Mouse (Mus musculus) kidney, adult 9 months (tissue): ENCODE data around the gene Dkk3.
A peak's percentile ranks its signal among the peaks of the same experiment; 100 is the strongest.
"Not testable (repeated sequence)": the region's sequence is repeated elsewhere in the genome, so short reads cannot be mapped to it uniquely, and the experiment has no call there.

Source experiments
- DNase-seq: peaks from one replicate; pipeline ENCODE4 v3.0.0; 2022

Gene Dkk3

DNA sequence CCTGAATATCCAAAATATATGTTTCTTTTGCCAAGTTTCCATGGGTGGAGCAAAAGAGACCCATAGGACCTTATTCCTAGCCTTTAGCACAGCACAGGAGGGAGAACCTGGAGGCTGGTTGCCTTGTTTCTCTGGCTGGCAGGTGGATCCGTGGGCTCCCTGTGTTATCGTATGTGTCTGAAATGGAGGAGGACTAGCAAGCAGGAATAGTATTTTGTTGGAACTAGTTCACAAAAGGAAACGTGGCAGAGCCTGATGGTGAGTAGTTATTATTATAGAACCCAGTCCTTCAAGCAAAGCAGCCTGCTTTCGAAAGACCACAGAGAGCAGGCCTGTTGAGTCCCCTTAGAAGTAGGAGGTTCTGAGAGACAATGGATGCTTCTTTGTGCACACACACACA, 6.2 kb upstream of the Dkk3 start:
- DNase-seq, result not testable (repeated sequence)

DNA sequence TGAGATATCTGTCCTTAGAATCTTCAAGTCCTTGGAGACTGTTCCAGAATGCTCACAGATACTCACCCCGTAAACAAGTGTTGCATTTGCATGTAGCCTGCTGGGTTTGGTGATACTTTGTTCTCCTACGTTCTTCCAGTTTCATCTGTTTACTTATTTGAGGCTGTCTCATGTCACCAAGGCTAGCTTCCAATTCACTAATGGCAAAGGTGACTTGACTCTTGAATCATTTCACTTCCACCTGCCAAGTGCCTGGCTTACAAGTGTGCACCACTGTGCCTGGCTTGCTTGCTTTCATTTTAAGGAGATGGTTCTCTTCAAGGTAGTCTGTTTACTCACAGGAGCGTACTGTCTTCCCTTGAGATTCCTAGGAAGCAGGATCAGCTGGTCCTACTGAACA, 5.6 kb upstream of the Dkk3 start:
- DNase-seq, result no peak

DNA sequence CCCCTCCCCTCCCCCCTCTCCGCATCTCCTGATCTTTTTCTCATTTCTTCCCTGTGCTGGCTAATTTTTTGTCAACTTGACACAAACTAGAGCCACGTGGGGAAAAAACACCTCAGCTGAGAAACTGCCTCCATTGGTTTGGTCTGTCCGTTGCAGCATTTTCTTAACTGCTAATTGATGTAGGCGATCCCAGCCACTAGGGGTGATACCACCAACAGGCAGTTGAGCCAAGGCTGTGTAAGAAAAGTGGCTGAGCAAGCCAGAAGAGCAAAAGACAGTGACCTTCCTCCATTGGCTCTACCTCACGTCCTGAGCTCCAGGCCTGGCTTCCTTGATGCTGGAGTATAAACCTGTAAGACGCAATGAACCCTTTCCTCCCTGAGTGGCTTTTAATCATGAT, 978 bp upstream of the Dkk3 start:
- DNase-seq, result no peak

DNA sequence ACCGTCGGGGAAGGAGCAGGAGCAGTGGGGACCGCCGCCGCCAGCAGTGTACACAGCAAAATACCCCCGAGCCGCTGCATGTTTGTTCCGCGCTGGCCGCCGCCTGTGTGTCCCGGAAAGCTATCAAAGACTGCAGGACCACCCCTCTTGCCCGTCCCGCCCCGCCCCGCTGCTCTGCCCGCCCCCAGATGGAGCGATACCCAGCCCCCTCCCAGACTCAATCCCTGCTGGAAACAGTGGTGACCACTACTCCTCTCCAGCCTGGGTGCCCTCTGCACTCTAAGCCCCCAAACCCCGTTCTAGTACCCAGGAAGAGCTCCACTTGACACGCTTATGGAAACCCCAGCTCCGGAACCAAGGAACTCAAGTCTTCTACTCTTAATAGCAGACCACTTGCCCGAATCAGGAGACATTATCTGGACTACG, 528 bp downstream of the Dkk3 start:
- DNase-seq, result no peak

DNA sequence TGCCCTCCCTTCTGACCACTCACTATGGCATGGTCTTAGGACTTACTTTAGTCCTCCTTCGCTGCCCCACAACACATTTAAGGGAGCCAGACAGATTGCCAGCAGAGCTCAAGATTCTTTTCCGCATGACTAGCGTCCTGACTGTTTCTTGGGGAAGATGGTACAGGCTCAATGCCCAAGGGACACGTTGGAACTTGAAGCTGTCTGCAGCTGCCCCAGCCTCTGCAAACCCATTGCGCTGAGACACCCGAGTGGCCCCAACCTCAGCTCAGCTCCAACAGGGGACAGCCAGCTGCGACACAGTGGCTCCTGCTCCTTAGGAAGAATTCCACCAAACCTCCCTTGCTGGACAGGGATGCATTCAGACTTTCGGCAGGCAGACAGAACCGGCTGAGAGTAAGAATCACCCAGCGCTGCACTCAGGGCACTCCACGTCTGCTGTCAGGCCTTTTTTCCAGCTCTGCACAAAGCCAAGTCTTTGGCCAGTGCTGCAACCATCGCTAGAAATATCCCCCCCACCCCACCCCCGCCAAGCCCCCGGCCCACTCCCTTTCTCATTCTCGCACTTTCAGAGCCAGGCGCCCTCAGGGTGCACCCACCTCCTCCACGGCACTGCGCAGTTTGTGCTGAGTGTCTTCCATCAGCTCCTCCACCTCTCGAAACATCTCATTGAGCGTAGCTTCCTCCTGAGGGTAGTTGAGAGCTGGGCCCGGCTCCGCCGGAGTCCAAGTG, 1.1 kb downstream of the Dkk3 start:
- DNase-seq, result peak; percentile 15

DNA sequence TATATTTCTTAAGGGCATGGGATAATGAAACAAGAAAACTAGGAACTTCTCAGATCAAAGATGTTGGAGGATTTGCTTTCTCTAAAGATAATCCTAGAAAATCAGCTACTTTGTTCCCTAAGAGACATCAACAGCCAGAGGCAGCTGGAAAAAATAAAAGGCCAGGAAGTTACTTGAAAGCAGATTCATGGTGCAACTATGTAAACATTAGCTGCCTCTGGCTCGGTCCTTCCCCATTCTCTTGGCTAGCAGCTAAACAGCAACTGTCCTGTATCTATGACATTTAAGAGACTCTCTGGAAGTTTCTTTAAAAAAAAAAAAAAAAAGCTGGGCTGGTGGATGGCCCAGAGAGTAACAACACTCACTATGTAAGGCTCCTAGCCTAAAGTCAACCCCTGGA, 3.7 kb downstream of the Dkk3 start:
- peak; percentile 13 for DNase-seq

DNA sequence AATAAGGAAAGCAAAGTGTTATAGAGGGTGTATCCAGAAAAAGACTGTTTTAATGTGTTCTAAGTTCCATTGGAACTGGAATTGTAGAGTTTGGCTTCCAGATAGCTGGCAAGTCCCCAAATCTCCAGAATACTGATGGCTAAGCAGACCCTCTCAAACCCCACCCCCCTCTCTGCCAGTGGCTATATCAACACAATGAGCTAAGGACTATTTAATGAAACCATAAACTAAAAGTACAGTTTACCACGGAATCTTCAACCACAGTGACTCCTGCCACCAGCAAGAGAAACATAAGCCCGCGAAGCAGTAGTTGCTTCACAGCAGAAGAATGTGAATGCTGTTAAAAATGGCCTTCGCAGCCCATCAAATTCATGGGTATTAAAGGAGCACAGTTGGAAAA, 4.4 kb downstream of the Dkk3 start:
- no peak for DNase-seq

DNA sequence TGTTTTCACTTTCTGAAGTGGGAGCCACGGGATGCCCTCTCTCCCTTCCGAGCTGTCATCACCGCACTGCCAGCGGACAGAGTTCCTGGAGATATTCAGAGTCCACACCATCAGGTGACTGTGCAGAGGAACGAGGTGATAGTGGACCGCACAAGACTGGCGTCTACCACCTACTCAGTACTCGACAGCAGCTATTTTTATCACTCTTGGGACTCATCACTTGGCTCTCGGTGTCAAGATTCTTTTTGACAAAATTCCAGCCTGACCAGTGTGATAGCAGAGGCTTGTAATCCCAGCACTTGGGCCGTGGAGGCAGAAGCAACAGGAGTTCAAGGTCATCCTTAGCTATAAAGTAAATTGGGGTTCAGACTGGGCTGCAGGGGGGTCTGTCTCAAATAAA, 9.7 kb downstream of the Dkk3 start:
- no peak for DNase-seq

DNA sequence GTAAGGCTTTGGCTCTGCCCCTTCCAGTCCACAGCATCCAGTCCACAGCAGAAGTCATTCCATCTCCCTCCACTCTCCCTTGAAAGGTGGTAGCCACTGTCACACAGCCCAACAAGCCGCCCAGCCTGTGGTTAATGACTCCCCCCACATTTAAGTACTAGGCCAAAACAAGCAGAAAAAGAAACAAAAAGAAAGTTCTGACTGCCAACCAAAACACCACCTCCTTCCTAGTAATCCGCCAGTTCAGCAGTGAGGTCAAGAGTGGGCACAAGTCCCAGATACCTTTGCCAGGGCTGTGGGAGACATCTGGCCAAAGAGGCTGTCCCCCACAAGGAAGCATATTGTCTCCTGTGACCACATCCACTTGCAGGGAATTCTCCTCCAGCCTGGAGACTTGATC, 10.9 kb downstream of the Dkk3 start:
- DNase-seq, result peak; percentile 35

DNA sequence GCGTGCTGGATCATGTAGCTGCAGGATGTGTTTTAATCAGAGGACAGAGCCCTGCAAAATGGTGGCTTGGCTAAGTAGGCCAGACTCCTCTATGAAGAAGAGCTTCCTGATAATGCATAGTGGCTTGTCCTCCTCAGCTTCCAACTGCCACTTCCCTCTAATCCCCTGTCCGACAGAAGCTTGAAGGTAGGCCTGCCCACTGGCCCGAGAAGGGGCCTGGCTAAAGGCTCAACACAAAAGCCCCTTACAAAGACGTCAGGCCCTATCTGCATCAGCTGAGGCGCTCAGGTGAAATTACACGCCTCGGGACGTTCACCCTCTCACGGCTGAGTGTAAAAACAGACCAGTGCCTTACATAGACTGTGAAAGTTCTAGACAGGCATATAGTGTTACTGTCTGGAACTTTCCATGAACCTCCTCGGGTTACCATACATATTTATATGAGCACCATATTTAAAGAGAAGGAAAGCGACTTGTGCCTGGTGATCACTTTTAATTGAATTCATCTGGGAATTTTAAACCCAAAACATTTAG, 14.1 kb downstream of the Dkk3 start:
- DNase-seq, result no peak

DNA sequence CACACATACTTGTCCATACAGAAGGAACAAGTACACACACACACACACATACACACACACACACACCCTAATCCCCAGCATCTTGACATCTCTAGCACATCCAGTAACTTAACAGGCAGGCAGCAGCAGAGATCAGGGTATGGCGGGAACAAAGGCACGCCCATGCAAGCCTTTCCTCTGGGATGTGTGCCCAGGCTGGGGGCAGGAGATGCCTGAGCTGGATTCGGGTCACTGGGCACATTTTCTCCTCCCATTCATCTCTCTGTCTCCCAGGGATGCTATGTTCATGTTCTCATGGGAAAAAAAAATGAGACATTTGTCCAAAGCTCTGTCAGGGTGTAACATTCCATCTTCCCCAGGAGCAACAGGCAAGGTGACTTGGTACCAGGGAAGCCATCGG, 14.9 kb downstream of the Dkk3 start:
- DNase-seq, result peak; percentile 31

DNA sequence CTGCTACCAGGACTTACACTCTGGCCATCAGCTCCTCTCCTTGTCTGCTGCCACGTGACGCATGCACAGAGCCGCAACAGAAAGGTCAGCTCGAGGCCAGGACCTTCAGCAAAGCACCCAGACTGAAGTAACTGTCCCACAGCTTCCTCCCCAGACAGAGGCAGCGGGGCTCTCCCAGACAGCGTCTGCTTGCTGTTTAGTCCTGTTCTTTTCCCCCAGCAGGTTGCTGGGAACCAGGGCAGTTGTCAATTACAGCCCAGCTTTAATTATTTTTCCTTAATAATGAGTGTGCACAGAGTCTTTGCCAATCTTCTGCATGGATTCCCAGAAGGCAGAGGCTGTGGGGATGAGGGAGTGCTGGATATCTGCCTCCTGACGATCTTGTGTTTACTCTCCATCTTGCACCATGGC, 15.8 kb downstream of the Dkk3 start:
- no peak for DNase-seq

DNA sequence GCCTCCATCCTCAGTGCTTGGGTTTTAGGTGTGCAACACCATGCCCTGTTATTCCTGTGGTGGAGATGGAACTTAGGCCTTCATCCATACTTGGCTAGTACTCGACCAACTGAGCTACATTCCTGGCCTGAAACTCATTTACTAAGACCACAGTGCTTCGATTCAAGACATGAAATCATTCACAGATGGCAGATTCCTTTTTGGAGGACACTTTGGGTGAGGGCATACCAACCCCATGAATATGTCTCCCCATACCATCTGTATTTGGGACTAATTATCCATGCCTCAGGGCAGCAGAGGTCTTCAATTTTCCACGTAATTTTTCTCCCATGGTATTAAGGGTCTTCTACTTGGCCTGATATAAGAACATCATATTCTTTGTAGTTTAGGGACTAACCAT, 16.2 kb downstream of the Dkk3 start:
- no peak for DNase-seq

DNA sequence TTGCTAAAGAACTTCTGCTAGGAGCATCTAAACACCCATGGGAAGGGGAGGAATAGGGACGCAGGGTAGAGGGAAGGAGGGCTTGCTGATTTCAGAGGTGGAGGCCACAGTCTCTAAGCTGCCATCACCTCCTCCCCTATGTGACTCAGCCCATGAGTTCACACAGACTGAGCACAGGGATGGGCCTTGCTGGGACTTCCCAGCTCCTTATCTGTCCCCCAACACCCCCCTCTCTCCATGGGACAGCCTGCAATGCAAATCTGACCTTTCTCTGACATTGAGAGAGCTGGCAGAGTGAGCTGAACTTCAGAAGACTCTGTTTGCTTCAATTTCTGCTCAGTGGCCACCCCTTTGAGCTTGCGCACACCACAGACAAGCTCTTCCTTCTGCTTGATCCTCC, 18.1 kb downstream of the Dkk3 start:
- DNase-seq, result no peak

DNA sequence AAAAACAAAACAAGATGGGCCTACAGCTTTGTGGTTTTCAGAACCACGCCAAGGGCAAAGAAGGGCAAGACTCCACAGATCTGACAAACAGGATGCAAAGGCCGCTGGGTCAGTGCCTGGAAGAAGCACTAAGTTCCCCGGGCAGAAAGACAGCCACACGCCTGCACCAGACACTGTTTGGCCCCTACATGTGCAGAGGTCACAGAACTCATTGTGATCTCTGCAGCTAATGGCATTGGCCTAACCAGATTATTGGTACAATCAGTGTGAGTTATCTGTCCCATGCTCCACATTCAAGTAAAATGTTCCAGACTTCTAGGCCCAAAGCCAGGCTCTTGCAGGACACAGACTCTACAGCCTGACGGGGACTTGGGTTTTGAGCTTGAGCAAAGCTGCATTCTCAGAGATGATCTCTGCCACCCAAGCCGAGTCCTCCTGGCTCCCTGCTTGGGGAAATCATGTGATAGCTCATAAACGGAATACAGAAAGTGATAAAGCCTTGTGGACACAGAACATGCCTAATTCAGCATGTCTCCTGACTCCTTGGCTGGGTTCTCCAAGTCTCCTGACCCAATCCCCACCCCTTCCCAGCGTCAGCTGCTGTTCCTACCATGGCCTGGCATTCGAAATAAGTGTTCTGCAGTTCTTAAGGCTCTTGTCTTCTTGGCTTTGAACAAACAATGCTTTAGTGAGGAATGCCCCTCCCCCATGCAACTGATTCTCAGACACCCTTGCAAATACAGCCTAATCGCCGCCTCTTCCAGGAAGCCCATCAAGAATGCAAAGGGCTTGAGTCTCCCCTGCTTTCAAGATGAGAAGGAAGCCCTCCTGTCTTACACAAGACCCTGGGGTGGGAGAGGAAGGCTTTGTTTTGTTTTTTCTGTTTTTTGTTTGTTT, 20.1 kb downstream of the Dkk3 start:
- peak; percentile 57 for DNase-seq

DNA sequence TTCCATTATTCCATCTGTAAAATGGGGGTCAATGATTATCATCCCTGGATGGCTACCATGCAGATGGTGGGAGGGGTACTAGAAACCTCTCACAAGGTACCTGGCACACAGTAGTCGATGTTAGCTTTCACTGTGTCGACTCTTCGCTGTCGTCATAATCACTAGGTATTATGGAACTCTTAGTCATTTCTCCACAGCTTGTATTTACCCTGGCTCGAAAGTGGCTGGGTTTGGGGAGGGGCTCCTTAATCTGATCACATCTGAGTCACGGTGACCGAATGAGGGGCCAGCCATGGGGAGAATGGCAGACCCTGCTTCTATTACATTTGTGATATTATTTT, 20.7 kb downstream of the Dkk3 start:
- DNase-seq, result no peak

DNA sequence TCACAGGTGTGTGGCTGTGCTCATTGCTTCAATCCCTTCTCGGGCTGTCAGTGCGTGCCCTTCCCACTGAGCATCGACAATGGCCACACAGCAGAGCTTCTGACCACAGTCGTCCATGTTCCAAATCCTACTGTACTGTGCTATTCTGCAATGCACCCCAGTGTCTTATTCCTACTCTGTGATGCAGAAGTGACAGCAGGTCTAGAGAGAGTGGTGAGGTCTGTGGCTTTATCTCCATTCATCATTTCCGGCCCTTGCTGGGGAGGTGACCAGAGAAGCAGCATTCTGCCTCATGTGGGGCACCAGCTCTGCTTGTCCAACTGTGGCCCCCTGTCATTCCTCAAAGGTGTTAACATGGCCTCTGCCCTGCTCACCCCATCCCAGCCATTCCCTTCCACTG, 22.3 kb downstream of the Dkk3 start:
- no peak for DNase-seq

DNA sequence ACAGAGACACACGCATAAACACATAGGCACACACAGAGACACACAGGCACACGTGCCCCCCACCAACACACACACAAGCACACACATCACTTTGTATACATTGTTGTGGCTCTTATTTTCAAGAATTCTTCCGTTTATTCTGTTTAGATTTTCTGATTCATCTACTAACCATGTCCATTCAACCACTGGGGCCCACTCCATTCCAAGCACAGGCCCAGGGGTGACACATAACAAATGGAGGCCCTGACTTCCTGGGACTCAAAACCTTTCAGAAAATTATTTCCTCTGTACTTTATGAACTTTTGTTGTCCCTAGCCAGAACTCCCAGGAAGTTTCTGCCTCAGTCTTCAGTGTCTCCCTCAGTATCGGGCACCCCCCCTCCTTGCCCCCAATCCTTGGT, 23.7 kb downstream of the Dkk3 start:
- DNase-seq, result no peak

DNA sequence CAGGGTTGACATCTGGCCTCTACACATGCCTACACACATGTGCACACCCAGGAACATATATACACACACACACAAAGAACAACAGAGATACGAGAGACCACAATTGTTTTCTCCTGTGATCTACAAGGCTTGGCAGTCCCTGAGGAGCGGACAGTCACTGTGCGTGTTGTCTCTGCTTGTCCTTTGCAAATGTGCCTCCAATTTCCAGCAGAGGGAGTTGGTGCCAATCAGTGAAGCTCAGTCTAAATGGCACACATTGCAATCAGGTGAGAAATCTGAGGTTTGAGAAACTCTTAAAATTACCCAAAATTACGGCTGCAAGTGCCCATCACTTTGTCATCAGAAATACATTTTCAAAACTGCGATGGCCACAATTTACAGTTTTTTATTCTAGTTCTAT, 25.6 kb downstream of the Dkk3 start:
- no peak for DNase-seq

DNA sequence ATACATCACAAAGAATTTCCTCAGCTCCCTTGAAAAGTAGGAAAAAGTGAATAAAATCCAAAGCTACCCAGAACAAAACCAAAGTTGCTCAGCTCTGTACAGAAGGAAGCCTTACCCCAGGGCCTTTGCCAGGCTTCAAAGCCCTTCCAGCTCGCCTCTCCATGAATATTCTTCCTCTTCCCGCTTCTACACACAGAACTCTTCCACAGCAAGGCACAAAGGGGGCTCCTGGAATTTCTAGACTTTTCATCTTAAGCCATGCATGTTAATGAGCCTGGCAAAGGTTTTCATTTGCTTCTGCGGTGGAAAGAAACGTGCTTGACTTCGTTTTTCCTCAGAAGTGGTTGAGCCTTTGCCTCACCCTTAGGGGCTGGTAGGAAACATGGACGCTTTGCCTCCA, 26.9 kb downstream of the Dkk3 start:
- no peak for DNase-seq

DNA sequence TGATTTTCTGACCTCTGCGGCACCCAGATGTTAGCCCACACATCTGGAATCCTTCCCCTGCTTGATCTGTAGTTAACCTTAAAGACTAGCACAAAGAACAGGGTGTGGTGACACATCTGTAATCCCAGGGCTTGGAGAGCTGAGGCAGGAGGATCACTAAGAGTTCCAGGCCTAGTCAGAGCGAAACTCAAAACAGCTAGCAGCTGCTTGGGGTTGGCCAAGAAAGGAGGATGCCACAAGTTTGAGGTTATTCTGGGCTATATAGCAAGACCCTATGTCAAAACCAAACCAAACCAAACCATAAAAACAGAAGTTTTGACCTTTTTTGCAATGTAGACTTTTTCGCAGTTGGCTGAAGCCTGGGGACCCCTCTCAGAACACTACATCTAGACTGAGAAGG, 28.2 kb downstream of the Dkk3 start:
- DNase-seq, result no peak

DNA sequence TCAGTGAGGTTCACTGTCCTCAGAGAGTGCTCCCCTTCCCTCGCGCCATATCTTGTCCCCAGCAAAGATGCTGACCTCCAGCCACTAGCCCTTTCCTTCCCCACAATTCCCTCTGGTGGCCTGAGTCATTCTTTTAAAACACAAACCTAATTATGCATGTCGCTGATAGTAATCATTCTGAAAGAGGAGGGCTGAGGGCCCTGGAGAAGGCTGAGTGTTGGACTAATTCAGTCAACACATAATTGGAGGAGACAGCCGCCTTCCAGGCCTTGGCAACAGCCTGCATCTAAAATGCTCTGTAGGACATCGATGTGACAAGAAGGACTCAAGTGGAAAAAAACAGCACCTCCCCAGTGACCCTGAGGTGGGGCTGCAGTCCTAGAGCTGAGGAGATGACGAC, 29.0 kb downstream of the Dkk3 start:
- DNase-seq, result no peak

DNA sequence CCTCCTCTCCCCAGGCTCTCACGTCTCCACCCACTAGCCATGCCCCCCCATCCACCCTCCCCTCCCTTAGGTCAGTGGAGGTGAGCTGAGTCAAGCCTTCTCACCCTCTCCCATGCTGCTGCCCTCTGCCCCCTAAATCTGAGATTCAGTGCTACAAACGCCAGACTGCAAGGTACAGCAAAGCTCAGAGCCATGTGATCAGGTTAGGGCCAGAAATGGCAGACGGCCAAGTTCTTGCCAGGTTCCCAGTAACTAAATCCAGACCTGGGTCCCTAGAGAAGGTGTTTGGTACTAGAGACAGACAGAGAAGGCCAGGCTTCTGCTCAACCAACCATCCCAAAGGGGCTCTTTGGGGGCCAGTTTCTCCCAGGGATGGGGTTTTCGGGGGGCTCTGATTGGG, 30.0 kb downstream of the Dkk3 start:
- peak; percentile 44 for DNase-seq

DNA sequence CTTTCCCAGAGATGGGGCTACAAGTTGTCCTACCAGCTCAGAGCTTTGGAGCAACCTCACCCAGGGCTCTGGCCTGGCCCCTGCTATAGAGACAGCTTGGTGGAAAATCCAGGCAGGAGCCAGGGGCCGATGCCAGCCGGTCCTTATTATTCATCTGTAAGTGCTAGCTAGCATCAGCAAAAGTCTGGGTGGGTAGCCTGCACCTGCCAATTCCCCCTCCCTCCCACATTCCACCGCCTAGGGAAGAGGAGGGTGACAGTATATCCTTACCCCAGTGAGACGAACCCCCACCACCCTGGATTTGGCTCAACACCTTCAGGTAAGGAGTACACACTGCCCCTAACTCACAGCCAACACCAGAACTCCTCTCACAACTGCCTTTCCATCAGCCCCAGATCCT, 30.9 kb downstream of the Dkk3 start:
- no peak for DNase-seq
